Mouse (Mus musculus): Measurements from ENCODE around the gene Ctnnbl1. TPM values are rescaled to one million over a fixed set of nuclear protein-coding genes. Genes with fewer than 3 reads are reported as not detected.

Ctnnbl1 gene
- polyA plus RNA-seq, 1 experiment from 2014 or later, result 89.4 TPM

DNA sequence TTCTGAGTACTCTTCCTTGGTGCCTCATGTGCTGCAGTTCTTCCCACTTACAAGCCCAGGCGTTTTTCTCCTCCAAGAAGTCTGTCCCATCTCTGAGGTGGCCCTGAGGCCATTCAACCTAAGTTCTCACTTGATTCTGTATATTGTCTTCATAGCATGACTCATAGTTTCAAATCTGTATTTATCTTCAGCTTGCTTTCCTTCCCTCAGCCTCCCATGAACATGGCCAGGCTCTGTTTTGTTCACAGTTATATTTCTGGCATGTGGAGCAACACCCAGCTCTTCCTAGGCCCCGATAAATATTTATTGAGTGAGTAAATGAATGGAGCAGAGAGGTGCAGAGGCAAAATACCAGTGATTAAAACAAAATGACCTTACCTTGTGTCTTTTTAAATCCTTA lies 38.8 kb downstream of the Ctnnbl1 start:
- Histone ChIP-seq H3K36me3 (ENCODE audit: control insufficient read depth, insufficient read depth, low read length) (peaks cover 20% of the 10 kb centered on the region), H3K27ac (ENCODE audit: low read depth, low read length) (no peak overlapping the region), H3K27me3 (replicated peaks; ENCODE audit: control insufficient read depth, insufficient read depth, low read length) (no peaks in the 10 kb centered on the region), H3K9ac (ENCODE audit: low read length) (no peak overlapping the region), H3K4me3 (ENCODE audit: low read depth, low read length) (no peak overlapping the region), H3K4me1 (ENCODE audit: control insufficient read depth, insufficient read depth, low read length) (peaks cover 7% of the 10 kb centered on the region), H3K9me3 (replicated peaks; ENCODE audit: control insufficient read depth, low read length) (no peaks in the 10 kb centered on the region), H3K4me2 (ENCODE audit: low read length) (no peak overlapping the region)
- WGBS, result 83% methylated on average over 2 of the region's 2 CpGs
- ATAC-seq (no peak), DNase-seq (ENCODE audit: low spot score) (no peak)

DNA sequence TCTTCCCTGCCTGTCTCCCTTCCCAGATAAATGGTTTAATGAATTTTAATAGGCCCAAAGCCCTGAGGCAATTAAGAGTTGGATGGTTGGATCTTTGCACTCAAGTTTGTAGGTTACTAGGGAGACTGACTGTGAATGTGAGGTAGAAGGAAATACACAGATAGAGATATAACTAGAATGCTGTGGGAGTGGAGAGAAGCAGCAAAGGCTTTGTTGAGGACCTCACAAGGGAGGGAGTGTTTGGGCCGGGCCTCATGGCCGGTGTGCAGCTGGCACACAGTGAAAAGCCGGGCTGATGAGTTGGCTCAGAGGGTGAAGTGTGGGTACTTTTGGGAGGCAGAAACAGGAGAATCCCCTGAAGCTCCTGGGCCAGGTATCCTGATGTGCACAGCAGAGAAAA lies 43.8 kb downstream of the Ctnnbl1 start:
- H3K9ac ChIP-seq (ENCODE audit: low read length), result no peak overlapping the region
- peak; percentile 52; the same call in 1 of the 2 replicates for ATAC-seq
- H3K4me3 ChIP-seq (ENCODE audit: low read depth, low read length), result no peak overlapping the region
- WGBS, result 12% methylated on average over 3 of the region's 3 CpGs
- H3K27me3 ChIP-seq (replicated peaks; ENCODE audit: control insufficient read depth, insufficient read depth, low read length), result no peaks in the 10 kb centered on the region
- no peak overlapping the region for H3K4me2 ChIP-seq (ENCODE audit: low read length)
- H3K36me3 ChIP-seq (ENCODE audit: control insufficient read depth, insufficient read depth, low read length), result peaks cover 15% of the 10 kb centered on the region
- H3K4me1 ChIP-seq (ENCODE audit: control insufficient read depth, insufficient read depth, low read length), result no peaks in the 10 kb centered on the region
- 0 out of 2 replicates have a peak overlapping the region, but pooled peaks have one; percentile 36 for H3K27ac ChIP-seq (ENCODE audit: low read depth, low read length)
- no peaks in the 10 kb centered on the region for H3K9me3 ChIP-seq (replicated peaks; ENCODE audit: control insufficient read depth, low read length)
- no peak for DNase-seq (ENCODE audit: low spot score)

DNA sequence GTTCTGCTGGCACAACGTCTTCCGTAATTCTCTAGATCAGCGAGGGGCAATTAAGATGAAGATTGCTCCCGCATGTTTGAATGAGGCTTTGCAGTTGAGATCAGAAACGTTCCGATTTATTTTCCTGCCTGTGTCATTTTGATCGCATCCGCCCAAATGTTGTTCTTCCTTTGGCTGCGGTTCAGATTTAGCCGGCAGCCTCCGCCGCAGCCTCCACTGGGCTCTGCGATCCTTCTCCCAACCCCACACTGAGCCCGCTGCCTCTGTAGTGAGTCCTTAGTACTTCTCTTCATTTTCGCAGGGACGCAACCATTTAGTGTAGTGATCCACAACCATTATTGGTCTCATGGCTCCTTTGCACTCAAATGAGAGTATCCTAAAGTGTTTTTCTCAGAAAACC lies 46.0 kb downstream of the Ctnnbl1 start:
- H3K27me3 ChIP-seq (replicated peaks; ENCODE audit: control insufficient read depth, insufficient read depth, low read length), result no peaks in the 10 kb centered on the region
- no peak overlapping the region for H3K27ac ChIP-seq (ENCODE audit: low read depth, low read length)
- no peak overlapping the region for H3K4me2 ChIP-seq (ENCODE audit: low read length)
- WGBS, result 82% methylated on average over 16 of the region's 16 CpGs
- H3K9me3 ChIP-seq (replicated peaks; ENCODE audit: control insufficient read depth, low read length), result no peaks in the 10 kb centered on the region
- H3K9ac ChIP-seq (ENCODE audit: low read length), result no peak overlapping the region
- H3K36me3 ChIP-seq (ENCODE audit: control insufficient read depth, insufficient read depth, low read length), result peaks cover 13% of the 10 kb centered on the region
- DNase-seq (ENCODE audit: low spot score) (no peak), ATAC-seq (no peak)
- H3K4me3 ChIP-seq (ENCODE audit: low read depth, low read length), result no peak overlapping the region
- no peaks in the 10 kb centered on the region for H3K4me1 ChIP-seq (ENCODE audit: control insufficient read depth, insufficient read depth, low read length)

DNA sequence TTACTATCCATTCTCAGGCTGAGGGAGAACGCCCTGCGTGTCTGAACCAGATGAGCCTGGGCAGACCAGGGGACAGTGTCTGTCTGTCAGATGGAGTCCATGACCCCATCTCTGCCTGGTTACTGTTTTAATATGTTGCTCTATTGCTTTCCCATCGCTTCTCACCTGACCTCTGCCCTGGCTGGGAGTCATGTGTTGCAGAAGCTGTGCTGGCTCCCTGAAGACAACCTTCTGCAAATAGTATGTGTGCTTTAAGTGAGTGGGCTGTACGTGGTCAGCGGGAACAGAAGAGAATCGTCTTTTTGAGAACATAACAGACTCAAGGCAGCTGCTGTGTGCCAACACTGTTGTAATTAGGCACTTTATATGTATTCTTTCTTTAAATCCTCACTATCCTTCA lies 47.0 kb downstream of the Ctnnbl1 start:
- H3K36me3 ChIP-seq (ENCODE audit: control insufficient read depth, insufficient read depth, low read length), result peaks cover 18% of the 10 kb centered on the region
- no peak overlapping the region for H3K27ac ChIP-seq (ENCODE audit: low read depth, low read length)
- H3K9ac ChIP-seq (ENCODE audit: low read length), result no peak overlapping the region
- H3K4me3 ChIP-seq (ENCODE audit: low read depth, low read length), result no peak overlapping the region
- 92% methylated on average over 6 of the region's 6 CpGs for WGBS
- ATAC-seq, result no peak
- no peaks in the 10 kb centered on the region for H3K27me3 ChIP-seq (replicated peaks; ENCODE audit: control insufficient read depth, insufficient read depth, low read length)
- no peaks in the 10 kb centered on the region for H3K9me3 ChIP-seq (replicated peaks; ENCODE audit: control insufficient read depth, low read length)
- H3K4me2 ChIP-seq (ENCODE audit: low read length), result no peak overlapping the region
- no peaks in the 10 kb centered on the region for H3K4me1 ChIP-seq (ENCODE audit: control insufficient read depth, insufficient read depth, low read length)
- no peak for DNase-seq (ENCODE audit: low spot score)

DNA sequence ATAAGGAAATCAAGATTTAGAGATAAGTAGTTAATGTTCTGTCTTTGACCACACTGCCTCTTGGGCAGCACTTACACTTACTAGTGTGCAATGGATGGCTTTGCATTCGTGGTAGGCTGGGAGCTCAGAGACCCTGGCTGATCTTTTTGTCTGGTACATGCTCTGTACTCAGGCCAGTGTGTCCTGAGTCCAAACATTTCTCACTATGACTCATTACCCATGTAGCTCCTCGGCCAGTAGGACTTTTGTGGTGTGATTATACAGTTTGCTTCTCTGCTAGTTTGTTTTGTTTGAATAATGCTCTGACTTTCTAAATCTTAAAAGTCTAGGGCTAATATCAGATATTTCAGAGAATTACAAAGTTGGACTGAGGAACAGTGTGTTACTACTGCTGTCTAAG lies 47.4 kb downstream of the Ctnnbl1 start:
- no peak overlapping the region for H3K4me3 ChIP-seq (ENCODE audit: low read depth, low read length)
- no peak overlapping the region for H3K27ac ChIP-seq (ENCODE audit: low read depth, low read length)
- no peaks in the 10 kb centered on the region for H3K9me3 ChIP-seq (replicated peaks; ENCODE audit: control insufficient read depth, low read length)
- no peak overlapping the region for H3K9ac ChIP-seq (ENCODE audit: low read length)
- H3K36me3 ChIP-seq (ENCODE audit: control insufficient read depth, insufficient read depth, low read length), result peaks cover 22% of the 10 kb centered on the region
- no peaks in the 10 kb centered on the region for H3K4me1 ChIP-seq (ENCODE audit: control insufficient read depth, insufficient read depth, low read length)
- no peak for DNase-seq (ENCODE audit: low spot score)
- 88% methylated on average over 2 of the region's 2 CpGs for WGBS
- no peaks in the 10 kb centered on the region for H3K27me3 ChIP-seq (replicated peaks; ENCODE audit: control insufficient read depth, insufficient read depth, low read length)
- ATAC-seq, result no peak
- H3K4me2 ChIP-seq (ENCODE audit: low read length), result no peak overlapping the region

DNA sequence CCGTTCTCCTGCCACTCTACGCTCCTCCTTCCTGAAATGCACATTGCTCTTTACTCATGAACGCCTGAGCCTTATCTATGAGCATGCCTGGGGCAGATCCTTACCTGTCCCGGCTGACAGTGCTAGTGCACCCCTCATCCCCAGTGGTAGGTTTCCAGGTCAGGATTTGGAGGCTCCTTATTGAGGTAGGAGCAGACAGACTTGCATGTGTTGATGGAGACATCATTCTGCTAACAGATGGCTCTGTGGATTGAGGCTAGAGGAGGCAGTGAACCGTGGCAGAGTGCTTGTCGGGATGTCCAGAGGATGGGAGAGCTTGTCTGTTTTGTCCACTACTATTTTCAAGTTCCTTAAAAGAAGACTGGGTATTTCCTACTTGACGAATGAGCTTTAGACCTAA lies 52.0 kb downstream of the Ctnnbl1 start:
- H3K36me3 ChIP-seq (ENCODE audit: control insufficient read depth, insufficient read depth, low read length), result peaks cover 10% of the 10 kb centered on the region; the same call in 1 of the 2 replicates
- H3K4me3 ChIP-seq (ENCODE audit: low read depth, low read length), result no peak overlapping the region
- no peaks in the 10 kb centered on the region for H3K9me3 ChIP-seq (replicated peaks; ENCODE audit: control insufficient read depth, low read length)
- WGBS, result 87% methylated on average over 7 of the region's 7 CpGs
- H3K9ac ChIP-seq (ENCODE audit: low read length), result no peak overlapping the region
- ATAC-seq (no peak), DNase-seq (ENCODE audit: low spot score) (no peak)
- no peaks in the 10 kb centered on the region for H3K27me3 ChIP-seq (replicated peaks; ENCODE audit: control insufficient read depth, insufficient read depth, low read length)
- H3K27ac ChIP-seq (ENCODE audit: low read depth, low read length), result no peak overlapping the region
- peaks cover 5% of the 10 kb centered on the region for H3K4me1 ChIP-seq (ENCODE audit: control insufficient read depth, insufficient read depth, low read length)
- no peak overlapping the region for H3K4me2 ChIP-seq (ENCODE audit: low read length)

DNA sequence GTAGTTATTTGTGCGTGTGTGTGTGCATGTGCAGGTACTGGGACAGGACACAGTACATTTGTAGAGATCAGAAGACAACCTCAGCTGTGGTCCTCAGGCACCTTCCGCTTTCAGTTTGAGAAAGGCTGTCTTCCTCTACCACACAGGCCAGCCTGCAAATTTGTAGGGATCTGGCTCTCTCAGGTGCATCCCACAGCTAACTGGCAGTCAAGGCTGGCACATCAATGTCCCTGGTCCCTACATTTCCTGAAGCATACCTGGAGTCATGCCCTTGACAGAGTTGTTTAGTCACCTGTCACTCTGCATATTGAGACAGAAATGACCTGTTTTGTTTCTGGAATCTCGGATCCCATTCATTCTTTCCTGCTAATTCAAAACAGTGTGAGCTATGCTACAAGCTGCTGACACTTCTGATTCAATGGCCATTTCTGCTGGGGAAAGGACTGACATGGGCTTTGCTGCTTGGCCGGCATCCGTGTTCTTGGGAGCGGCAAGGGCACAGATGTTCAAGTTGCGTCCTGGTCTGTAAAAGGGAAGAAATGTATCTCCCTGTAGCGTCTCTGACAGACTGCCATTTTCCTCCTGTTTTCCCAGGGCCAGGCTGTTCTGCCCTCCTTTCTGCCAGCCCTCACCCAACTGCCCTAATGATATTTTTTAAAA lies 53.8 kb downstream of the Ctnnbl1 start:
- WGBS, result 60% methylated on average over 8 of the region's 8 CpGs

DNA sequence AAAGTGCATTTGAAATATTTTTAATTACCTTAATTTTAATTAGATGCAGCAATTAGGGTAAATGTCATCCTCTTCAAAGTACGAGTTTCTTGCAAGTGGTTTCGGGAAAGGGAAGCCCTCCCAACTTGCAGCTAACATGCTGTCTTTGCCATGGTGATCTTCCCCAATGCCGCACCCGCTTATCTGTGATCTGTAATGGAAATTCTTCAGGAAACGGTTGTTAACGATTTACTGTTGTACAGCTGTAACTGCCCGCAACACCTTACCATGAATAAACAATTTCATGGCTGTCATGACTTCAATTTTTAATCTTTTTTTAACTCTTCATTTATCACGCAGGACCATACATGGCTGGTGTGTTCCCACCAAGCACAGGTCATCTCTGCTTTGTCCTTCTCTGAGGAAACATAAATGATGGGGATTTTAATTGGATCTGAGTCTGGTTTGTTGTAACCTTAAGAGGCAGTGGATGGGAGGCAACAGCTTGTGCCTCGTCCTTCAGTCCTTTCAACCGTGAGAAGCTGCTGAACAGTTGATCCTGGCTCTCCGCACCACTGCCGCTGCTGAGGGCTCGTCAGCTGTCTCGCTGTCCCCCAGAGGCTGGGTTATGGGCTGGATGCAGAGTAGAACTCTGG lies 54.4 kb downstream of the Ctnnbl1 start:
- Histone ChIP-seq H3K4me3 (ENCODE audit: low read depth, low read length) (no peak overlapping the region), H3K27me3 (replicated peaks; ENCODE audit: control insufficient read depth, insufficient read depth, low read length) (no peaks in the 10 kb centered on the region), H3K4me2 (ENCODE audit: low read length) (no peak overlapping the region), H3K36me3 (ENCODE audit: control insufficient read depth, insufficient read depth, low read length) (peaks cover 10% of the 10 kb centered on the region; the same call in 1 of the 2 replicates), H3K9ac (ENCODE audit: low read length) (0 out of 2 replicates have a peak overlapping the region, but pooled peaks have one; percentile 32), H3K27ac (ENCODE audit: low read depth, low read length) (no peak overlapping the region), H3K4me1 (ENCODE audit: control insufficient read depth, insufficient read depth, low read length) (peaks cover 5% of the 10 kb centered on the region), H3K9me3 (replicated peaks; ENCODE audit: control insufficient read depth, low read length) (no peaks in the 10 kb centered on the region)
- DNase-seq (ENCODE audit: low spot score) (no peak), ATAC-seq (peak; percentile 44; the same call in 1 of the 2 replicates)
- 46% methylated on average over 14 of the region's 14 CpGs for WGBS

More for the DNA sequence above, 53.8 kb downstream of the Ctnnbl1 start:
- ATAC-seq (peak; percentile 40), DNase-seq (ENCODE audit: low spot score) (no peak)
- H3K27ac ChIP-seq (ENCODE audit: low read depth, low read length), result no peak overlapping the region
- no peak overlapping the region for H3K9ac ChIP-seq (ENCODE audit: low read length)
- H3K4me1 ChIP-seq (ENCODE audit: control insufficient read depth, insufficient read depth, low read length), result peaks cover 5% of the 10 kb centered on the region
- H3K9me3 ChIP-seq (replicated peaks; ENCODE audit: control insufficient read depth, low read length), result no peaks in the 10 kb centered on the region
- no peaks in the 10 kb centered on the region for H3K27me3 ChIP-seq (replicated peaks; ENCODE audit: control insufficient read depth, insufficient read depth, low read length)
- H3K36me3 ChIP-seq (ENCODE audit: control insufficient read depth, insufficient read depth, low read length), result peaks cover 10% of the 10 kb centered on the region; the same call in 1 of the 2 replicates
- no peak overlapping the region for H3K4me2 ChIP-seq (ENCODE audit: low read length)
- no peak overlapping the region for H3K4me3 ChIP-seq (ENCODE audit: low read depth, low read length)
